40 mouse cellular contexts compared by ENCODE assay signal in genomic region chr1:136249662-136250061, GRCm38 (mm10). TPM values are rescaled to one million over a fixed set of nuclear protein-coding genes. Genes with fewer than 3 reads are reported as not detected.
A peak's percentile ranks its signal among the peaks of the same experiment; 100 is the strongest.
DNase-seq lines count a peak whose midpoint lies in the region; ATAC-seq and TF ChIP-seq lines count a peak whose summit lies in the region.
"Had no signal": no experiment of that assay in that cellular context is flagged by ENCODE, and none has a peak within 500 bp of the region (broad histone marks: within the 10 kb centered on the region; RNA-seq: fewer than 3 reads in every experiment).

No protein-coding gene starts in this region.

- H3K36me3 ChIP-seq in G1E (replicated peaks), result no peaks in the 10 kb centered on the region
- H3K36me3 ChIP-seq: embryonic facial prominence, embryonic 13.5 days; forebrain, embryonic 10.5 days; heart, embryonic 13.5 days; hindbrain, embryonic 10.5 days; kidney, embryonic 15.5 days; liver, embryonic 13.5 days; midbrain, embryonic 10.5 days; neural tube, embryonic 13.5 days had no signal

- no peak overlapping the region for H3K4me3 ChIP-seq in G1E (ENCODE audit: low read depth, low read length)
- H3K4me3 ChIP-seq: embryonic facial prominence, embryonic 13.5 days; forebrain, embryonic 10.5 days; gastrocnemius, adult 2 months; heart, embryonic 13.5 days; hindbrain, embryonic 10.5 days; kidney, embryonic 15.5 days; left cerebral cortex, adult 2 months; liver, embryonic 13.5 days; midbrain, embryonic 10.5 days; neural tube, embryonic 13.5 days had no signal

- peak; percentile 48 to 65 for DNase-seq in cerebellum, postnatal 10 days
- DNase-seq in cerebellum, adult 11 months, result no peak
- peak; percentile 57 for DNase-seq in G1E (ENCODE audit: low spot score)
- DNase-seq in right cerebral cortex, adult 18-20 months, result no peak
- no peak for DNase-seq in embryo, embryonic 10 days (ENCODE audit: low spot score)
- no peak for DNase-seq in adrenal gland, postnatal 4 days (ENCODE audit: low spot score in 2 of 2)
- DNase-seq: adrenal gland, postnatal 10 days; cerebellum, adult 18-20 months; cerebellum, postnatal 25 days; embryo, embryonic 11 days; gastrocnemius, adult 2 months; heart, postnatal 10 days; kidney, adult 18-20 months; kidney, postnatal 25 days; liver, embryonic 13.5 days; lung, adult 18-20 months; lung, postnatal 4 days; retina, postnatal 1 day; right cerebral cortex, postnatal 25 days; thymus, adult 2 months; thymus, postnatal 36 days had no signal

- H3K27me3 ChIP-seq in G1E (ENCODE audit: insufficient read depth, low read length), result peaks cover 23% of the 10 kb centered on the region
- H3K27me3 ChIP-seq: embryonic facial prominence, embryonic 13.5 days; heart, embryonic 13.5 days; kidney, embryonic 15.5 days; neural tube, embryonic 13.5 days; Patski had no signal

- TF ChIP-seq CTCF in G1E (IDR thresholded peaks at IDR 0.05; ENCODE audit: low read depth, low read length), result no peak

- H3K9me3 ChIP-seq in G1E (replicated peaks), result no peaks in the 10 kb centered on the region
- H3K9me3 ChIP-seq: embryonic facial prominence, embryonic 13.5 days; forebrain, embryonic 10.5 days; heart, embryonic 13.5 days; hindbrain, embryonic 10.5 days; kidney, embryonic 15.5 days; liver, embryonic 13.5 days; midbrain, embryonic 10.5 days; neural tube, embryonic 13.5 days had no signal

- H3K4me1 ChIP-seq in G1E (ENCODE audit: insufficient read depth, low read depth, low read length), result peaks cover 26% of the 10 kb centered on the region
- H3K4me1 ChIP-seq: heart, embryonic 13.5 days; kidney, embryonic 15.5 days; liver, embryonic 13.5 days; neural tube, embryonic 13.5 days had no signal

- no peak; the same call in 1 of the 2 replicates for ATAC-seq in G1E (ENCODE audit: extremely low read depth, insufficient number of reproducible peaks, low FRiP score, poor library complexity, severe bottlenecking)
- peak; percentile 83 for ATAC-seq in granulocyte monocyte progenitor cell, adult 5-6 weeks (replicated peaks; ENCODE audit: poor library complexity, severe bottlenecking)
- peak; percentile 36; the same call in 1 of the 2 replicates for ATAC-seq in neutrophil, adult 5-6 weeks (ENCODE audit: extremely low read depth, insufficient number of reproducible peaks, low FRiP score, poor library complexity, severe bottlenecking)
- ATAC-seq: CD4-positive, CD25-positive, alpha-beta regulatory T cell, adult 4 months; forebrain, embryonic 16.5 days; hindbrain, embryonic 16.5 days; lung, postnatal 0 days; midbrain, embryonic 16.5 days; Patski had no signal

RNA-seq across cellular contexts. Expression of gene Gpr25, which starts 11.0 kb away (rescaled TPM):
- total RNA-seq in G1E (2014; fragmentation: Nextera tagmentation), result not detected in 2 replicates
- not detected in 2 replicates for total RNA-seq in G1E (2017)
- not detected in 2 replicates for polyA plus RNA-seq in G1E (2012)
- not detected in 2 replicates for total RNA-seq in granulocyte monocyte progenitor cell, adult 5-6 weeks (2014; fragmentation: Nextera tagmentation)
- total RNA-seq in granulocyte monocyte progenitor cell, adult 5-6 weeks (2017), result not detected in 2 replicates
- not detected in 2 replicates for total RNA-seq in neutrophil, adult 5-6 weeks (2017)
- total RNA-seq in adrenal gland, postnatal 4 days (2021), result not detected
- total RNA-seq: adrenal gland, postnatal 10 days; gastrocnemius, adult 2 months; gastrocnemius, postnatal 4 days; heart, adult 8-10 months; heart, postnatal 10 days had no signal
- polyA plus RNA-seq: CD4-positive, CD25-positive, alpha-beta regulatory T cell, adult 4 months; forebrain, embryonic 10.5 days; forebrain, embryonic 16.5 days; heart, embryonic 13.5 days; hindbrain, embryonic 10.5 days; intestine, embryonic 14.5 days; kidney, embryonic 15.5 days; liver, embryonic 13.5 days; lung, postnatal 0 days; midbrain, embryonic 10.5 days; Patski had no signal

RNA-seq across cellular contexts. Expression of gene Inava, which starts 15.6 kb away (rescaled TPM):
- total RNA-seq in G1E (2014; fragmentation: Nextera tagmentation), result not detected in 2 replicates
- total RNA-seq in G1E (2017), result 0.11 and 0.17 TPM in 2 replicates
- 0.13 and 0.21 TPM in 2 replicates for polyA plus RNA-seq in G1E (2012)
- not detected in 2 replicates for total RNA-seq in granulocyte monocyte progenitor cell, adult 5-6 weeks (2014; fragmentation: Nextera tagmentation)
- total RNA-seq in granulocyte monocyte progenitor cell, adult 5-6 weeks (2017), result not detected in 2 replicates
- total RNA-seq in neutrophil, adult 5-6 weeks (2017), result not detected in 2 replicates
- total RNA-seq in adrenal gland, postnatal 4 days (2021), result 1 to 10 TPM in 1 of 2 experiments, under 1 TPM in 1; 0.62 to 4.1 TPM
- total RNA-seq: gastrocnemius, adult 2 months; heart, adult 8-10 months had no signal

RNA-seq across cellular contexts. Expression of gene Mroh3, which starts 37.0 kb away (rescaled TPM):
- total RNA-seq in G1E (2014; fragmentation: Nextera tagmentation) (not detected in 2 replicates), G1E (2017) (0.27 TPM in 1 of 2 replicates, not detected in the other)
- not detected in 2 replicates for polyA plus RNA-seq in G1E (2012)
- not detected in 2 replicates for total RNA-seq in granulocyte monocyte progenitor cell, adult 5-6 weeks (2014; fragmentation: Nextera tagmentation)
- not detected in 2 replicates for total RNA-seq in granulocyte monocyte progenitor cell, adult 5-6 weeks (2017)
- total RNA-seq in neutrophil, adult 5-6 weeks (2017), result not detected in 2 replicates
- not detected for total RNA-seq in adrenal gland, postnatal 4 days (2021)
- total RNA-seq: adrenal gland, postnatal 10 days; gastrocnemius, adult 2 months; gastrocnemius, postnatal 4 days; heart, adult 8-10 months; heart, postnatal 10 days had no signal
- polyA plus RNA-seq: CD4-positive, CD25-positive, alpha-beta regulatory T cell, adult 4 months; heart, embryonic 13.5 days; hindbrain, embryonic 16.5 days; liver, embryonic 13.5 days; midbrain, embryonic 10.5 days; midbrain, embryonic 16.5 days; neural tube, embryonic 13.5 days had no signal

Comparison
In these comparisons a context has a peak if more than half of its experiments do, and no peak if none do; other contexts are left out.
1. DNase-seq: peak in cerebellum, postnatal 10 days (2 of 2) and G1E (single experiment); none in cerebellum, adult 11 months (single experiment), right cerebral cortex, adult 18-20 months (single experiment), embryo, embryonic 10 days (single experiment) and adrenal gland, postnatal 4 days (0 of 2).